Mouse (Mus musculus): ENCODE measurements at regions not wholly inside any gene's neighbourhood (a gene's known extent, or its start where the extent isn't known, plus 50 kb on each side); places are given as distances from the start of the nearest gene placed in this dataset.

DNA sequence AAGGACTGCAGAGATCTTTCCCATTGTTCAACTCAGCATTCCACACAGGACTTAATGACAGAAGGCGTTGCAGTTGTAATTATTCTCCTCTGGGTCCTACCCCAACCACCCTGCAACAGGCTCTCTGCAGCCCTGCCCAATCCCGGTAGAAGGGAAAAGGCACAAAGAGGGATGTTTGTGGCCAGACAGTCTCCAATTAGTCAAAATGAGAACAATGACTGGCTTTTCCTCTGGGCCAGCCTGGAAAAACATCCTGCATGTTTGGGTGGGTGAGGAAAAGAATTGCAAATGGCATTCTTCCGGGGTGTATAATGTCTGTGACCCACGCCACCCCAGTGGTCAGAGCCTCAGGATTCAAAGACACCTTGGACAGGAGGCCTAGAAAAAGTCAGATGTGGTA is 168.8 kb upstream of the Spag17 start:
- DNase-seq (ENCODE audit: low read depth, low spot score): no peak

DNA sequence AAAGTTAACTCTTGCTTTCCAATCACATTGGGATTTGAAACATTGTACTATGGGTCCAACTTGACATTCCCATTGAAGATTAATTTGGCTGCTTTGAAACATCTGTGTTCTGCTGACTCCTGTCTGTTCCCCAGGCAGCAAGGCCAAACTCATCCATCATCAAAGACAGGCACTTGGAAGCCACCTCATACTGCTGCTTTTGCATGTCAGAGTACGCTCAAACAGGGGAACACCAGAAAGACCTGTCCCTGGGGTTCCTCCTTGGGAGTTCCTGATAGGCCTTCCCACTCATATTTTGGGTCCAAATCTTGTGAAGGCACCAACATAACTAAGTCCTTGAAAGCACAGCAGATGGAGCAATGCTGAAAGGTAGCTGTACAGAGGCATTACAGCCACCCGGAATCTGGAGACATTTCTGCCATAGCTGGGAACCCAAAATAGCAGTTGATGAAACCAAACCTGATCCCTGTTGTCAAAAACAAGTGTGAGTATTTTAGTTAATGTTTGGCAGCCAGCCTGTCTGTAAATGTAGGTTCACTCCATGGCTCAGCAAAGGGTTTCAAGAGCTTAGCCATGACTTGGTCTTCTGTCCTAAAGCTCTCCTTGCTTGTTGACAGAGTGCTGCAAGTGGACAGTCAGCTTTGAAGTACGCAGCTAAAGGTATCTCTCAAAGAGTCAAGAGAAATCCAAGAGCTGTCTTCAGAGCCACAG is 147.0 kb upstream of the Spag17 start:
- no peak for DNase-seq (ENCODE audit: low read depth, low spot score)

DNA sequence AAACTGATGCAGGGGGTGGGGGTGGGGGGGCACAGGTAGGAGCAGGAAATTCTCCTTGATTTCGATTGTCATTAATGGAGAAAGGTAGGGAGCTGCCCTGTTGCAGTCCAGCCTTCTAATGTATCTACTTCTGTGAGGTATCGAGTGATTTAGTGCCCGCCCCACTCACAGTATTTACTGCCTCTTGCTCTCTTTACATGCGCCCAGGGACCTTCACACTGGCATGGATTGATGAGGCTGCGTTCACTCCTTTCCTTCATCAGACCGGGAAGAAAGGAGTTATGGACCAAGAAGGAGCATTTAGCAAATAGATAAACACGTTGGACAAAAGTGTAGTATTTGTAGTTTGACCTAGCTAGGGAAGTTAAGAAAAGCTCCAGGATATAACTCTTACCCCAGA is 145.6 kb upstream of the Spag17 start:
- no peak for DNase-seq (ENCODE audit: low read depth, low spot score)

DNA sequence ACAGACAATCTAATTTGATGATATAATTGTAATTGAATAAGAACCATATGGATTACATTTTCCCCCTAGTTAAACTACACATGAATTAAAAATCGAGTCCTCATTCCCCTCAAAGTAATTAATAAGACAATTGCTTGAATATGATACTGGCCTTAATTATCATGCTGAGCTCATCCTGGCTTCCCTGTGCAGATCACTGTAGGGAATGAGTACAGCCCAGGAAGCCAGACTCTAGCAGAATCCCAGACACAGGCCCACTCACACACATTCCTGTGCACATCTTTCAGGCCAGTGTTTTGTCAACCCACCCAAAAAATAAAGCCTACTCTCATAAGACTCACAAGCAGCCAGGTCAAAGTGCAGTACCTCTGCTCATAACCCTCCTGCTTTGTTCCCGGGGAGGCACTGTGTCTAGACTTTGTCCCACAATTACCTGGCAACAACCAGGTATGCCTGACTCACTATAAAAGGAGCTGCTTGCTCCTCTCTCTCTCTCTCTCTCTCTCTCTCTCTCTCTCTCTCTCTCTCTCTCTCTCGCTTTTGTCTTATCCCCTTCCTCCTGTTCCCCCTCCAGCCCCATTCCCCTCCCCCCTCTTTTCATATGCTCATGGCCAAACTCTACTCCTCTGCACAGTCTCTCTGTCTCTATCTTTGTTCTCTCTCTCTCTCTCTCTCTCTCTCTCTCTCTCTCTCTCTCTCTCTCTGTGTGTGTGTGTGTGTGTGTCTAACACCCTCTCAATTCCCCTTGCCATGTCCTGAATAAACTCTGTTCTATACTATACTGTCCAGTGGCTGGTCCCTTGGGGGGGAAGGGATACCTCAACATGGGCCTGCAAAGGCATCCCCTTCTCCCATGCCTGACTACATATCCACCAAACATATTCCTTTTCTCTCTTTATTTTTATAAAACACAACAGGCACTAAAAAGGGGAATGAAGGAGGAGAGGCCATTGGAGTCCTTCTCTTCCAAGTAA is 143.7 kb upstream of the Spag17 start:
- DNase-seq (ENCODE audit: low read depth, low spot score): no peak

DNA sequence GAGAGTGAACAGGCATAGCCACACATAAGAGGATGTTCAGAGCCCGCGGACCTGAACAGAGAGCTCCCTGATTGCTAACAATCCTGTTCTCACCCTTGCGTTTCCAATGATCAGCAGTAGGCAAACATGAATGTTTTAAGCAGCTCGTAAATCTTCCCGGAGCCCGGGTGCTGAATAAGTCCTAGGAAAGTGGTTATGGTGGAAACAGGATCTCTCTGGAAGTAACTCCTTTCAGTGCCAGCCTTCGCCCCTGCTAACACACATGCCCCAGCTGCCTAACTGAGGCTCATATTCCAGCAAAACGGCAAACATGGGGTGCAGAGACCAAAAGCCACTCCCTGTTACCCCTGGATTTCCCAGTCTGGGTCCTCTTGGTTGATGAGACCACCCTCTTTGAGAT is 135.5 kb upstream of the Spag17 start:
- DNase-seq (ENCODE audit: low read depth, low spot score): no peak

DNA sequence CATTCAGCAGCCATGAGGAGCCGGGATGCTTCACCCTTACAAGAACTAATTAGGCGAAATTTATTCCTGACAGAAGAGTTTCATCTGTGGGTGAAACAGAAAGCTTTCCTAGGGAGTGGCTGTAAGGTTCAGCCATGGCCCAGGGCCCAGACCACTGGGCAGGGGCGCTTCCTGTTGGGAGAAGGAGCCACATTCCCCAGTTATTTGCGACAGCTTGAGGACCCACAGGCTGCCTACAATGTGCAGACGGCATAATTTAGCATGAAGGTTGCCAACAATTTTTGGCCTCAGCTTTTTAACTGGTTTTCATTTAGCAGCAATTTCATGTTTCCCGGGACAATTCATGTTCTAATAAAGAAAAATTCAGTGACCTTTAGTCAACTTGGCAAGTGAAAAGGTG is 106.7 kb upstream of the Spag17 start:
- no peak for DNase-seq (ENCODE audit: low read depth, low spot score)

DNA sequence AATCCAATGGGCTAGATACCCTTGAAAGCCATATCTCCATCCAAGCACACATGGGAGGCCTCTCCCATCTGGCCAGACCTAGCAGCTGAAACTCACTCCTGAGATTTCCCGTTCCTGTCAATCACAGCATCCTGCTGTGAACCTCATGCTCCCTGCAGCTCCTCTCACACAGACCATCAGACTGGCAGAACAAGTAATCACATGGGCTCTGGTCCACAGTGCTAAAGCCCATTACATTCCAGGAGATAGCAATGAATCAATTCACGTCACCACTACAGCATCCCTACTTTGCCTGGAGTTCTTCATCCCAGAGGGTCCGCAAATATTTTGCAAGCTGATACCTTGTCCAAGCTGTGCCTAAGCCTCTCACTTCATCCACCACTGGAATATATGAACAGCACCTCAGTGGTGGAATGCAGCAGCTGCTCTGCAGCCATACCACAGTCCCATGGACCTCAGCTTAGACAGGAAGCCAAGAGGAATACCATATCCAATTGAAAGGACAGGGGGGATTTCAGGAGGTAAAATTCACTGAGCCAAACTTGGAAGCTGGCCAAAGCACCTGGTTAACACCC is 99.2 kb upstream of the Spag17 start:
- DNase-seq (ENCODE audit: low read depth, low spot score): no peak

DNA sequence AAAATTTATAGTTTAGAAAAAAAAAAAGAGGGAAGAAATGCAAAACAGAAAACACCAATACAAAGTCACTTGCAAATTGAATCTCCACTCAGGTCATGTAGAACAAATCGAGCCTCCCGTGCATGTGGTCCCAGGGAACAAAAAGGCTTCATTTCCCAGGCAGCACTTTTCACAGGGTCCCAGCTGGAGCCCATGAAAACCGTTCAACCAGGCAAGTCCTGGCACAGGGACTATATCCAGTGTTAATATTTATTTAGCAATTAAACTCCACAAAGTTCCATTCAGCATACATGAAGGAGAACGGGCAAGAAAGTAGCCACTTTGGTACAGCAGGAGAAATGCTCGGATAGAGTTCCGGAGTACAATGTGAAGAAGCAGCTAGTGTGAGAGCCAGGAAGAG is 93.9 kb upstream of the Spag17 start:
- no peak for DNase-seq (ENCODE audit: low read depth, low spot score)

DNA sequence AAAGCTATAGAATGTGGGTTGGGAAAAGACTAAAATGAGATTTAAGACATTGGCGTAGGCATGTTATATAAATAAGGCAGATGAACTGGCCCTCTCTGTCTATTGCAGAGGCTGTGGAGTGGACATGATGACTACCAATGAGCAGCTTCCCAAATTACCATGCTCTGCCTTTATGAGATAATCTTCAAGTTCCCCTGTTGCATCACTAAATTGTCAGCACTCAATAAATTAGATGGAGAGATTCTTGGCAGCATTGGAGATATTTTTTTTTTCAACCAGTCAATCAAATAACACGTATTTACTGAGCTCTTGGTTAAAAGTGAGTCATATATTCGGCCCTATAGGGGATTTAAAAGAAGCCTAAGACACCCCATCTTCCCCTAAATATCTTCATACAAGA is 91.6 kb upstream of the Spag17 start:
- DNase-seq (ENCODE audit: low read depth, low spot score): no peak

DNA sequence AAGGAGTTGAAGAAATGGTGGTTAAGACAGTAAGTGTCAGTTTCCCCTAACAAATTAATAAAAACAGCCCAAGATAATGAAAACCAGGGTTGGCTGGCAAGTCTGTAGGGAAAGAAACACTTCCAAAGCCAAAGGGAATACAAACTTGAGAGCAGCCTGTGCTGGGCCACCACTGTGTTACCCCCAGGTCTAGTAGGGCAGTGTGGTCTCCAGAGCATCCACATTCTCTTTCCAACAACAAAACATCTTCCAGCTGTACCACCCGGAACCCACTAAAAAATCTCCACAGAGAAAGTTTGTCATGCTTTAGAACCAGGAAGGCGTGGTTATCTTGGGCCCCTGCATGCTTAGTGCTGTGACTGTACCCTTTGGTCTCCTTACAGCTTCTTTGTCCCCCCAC is 89.4 kb upstream of the Spag17 start:
- no peak for DNase-seq (ENCODE audit: low read depth, low spot score)

DNA sequence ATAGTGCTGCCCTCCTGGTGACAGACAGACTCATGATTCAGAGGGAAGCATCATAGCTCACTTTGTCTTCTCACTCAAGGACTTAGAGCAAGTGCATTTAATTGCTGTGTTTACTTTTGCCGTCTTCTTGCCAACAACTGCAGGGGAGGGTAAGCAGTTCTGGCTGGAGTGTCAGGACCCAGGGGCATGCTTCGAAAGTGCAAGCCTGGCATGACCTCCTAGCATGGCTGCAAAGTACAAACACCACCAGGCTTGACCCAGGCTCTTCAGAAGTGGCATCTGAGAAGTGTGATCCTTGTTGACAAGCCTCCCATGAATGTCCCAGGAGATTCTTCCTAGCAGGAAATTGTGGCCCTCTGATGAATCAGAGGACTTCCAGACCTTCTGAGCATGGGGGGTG is 87.4 kb upstream of the Spag17 start:
- no peak for DNase-seq (ENCODE audit: low read depth, low spot score)

DNA sequence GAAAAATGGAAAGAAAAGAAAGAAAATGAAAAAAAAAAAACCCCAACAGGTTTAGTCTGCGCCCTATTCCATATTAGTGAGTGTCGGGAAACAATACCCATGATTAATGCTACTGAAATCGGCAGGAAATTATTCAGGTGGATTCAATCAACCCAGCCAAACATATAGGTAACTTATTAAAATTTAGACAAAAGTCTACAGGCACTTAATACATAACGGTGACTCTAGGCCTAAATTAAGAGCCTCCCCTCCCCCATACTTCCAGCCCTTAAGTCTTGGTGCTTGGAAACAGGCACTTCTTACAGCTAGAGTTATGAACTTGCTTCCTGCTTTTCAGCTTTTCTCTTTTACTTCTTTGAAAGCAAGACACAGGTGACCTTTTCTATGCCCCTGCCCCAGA is 74.7 kb upstream of the Spag17 start:
- DNase-seq (ENCODE audit: low read depth, low spot score): no peak

DNA sequence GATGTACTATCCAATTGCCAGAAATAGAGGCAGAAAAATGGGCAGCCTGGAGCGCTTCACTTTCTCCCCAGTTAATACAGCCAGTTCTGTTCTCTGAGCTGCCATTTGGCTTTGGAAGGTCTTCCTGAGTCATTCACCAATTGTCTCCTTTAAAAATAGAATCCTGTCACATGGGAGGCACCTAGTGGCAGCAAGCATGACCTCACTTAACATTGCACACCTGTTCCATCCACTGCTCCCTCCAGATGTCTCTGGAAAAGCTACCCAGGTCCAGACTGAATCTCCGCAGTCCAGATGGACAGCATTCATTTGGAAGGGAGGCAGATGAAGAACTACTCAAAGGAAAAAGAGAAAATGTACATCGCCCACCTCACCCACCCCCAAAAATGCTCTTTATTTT is 73.9 kb upstream of the Spag17 start:
- no peak for DNase-seq (ENCODE audit: low read depth, low spot score)

DNA sequence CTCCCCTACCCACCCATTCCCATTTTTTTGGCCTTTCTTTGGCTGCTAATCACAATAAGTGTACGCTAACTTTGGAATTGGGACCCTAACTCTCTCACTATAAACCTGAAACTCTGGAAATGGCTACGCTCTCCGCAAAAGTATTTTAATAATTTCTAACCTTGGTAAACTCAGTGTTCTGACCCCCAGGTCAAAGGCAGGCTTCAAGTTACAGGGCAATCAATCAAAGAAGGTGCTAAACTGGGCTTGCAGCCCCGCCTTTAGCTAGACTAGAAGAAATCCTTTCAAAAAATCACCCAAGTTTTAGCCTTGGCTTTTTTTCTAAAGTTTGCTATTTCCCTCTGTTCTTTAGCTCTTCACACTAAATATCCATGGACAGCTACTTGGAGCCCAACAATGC is 72.4 kb upstream of the Spag17 start:
- DNase-seq (ENCODE audit: low read depth, low spot score): no peak

DNA sequence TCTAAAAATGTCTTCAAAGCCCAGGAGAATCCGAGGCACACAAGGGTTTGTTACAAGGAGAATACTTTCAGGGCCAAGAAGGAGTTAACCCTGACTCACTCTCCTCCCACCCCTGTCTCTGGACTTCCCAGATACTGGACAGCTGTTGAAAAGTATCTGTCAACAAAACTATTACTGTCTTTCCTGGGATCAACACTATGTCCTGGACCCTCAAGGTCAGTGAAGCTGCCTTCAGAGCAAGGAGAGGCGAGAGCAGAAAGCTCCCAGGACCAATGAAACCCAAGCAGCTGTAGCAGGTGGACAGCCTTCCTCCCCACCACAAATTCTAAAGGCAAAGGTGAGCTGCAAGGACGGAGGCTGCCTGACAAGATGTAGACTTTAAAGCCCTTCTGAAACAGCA is 70.1 kb upstream of the Spag17 start:
- DNase-seq (ENCODE audit: low read depth, low spot score): no peak

DNA sequence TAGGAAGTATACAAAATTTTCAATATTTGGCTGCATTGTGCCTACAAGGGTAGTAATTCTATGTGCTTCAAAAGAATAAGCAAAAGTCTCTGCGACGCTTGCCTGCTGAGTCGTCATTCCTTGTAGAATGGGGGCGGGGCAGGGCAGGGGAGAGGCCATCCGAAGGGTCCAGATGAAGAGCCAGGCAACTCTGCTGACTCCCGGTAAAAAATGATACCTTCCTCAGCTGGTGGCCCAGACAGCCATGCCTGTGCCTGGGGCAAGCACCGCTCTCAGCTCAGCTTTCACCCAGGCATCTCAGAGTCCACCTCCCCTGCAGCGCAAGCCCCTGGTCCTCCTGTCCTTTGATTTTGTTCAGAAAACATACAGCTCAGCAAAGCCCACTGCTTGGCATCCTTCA is 67.2 kb upstream of the Spag17 start:
- no peak for DNase-seq (ENCODE audit: low read depth, low spot score)

DNA sequence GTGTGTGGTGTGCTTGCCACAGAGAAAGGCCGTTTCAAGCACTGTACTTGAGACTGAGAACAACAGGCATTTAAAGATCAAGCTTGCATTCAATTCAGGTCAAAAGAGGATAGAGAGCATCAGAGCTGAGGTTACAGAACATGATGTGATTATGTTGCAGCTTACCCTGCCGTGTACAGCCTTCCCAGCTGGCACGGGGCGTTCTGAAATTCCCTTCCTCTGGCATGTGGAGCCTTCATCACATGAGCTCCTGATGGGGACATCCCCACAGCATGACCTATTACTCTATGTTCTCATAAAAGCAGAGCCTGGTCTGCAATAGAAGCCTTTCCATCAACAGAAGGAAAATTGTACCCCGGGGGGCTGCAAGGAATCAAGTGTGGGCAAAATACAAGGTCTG is 62.5 kb upstream of the Spag17 start:
- DNase-seq (ENCODE audit: low read depth, low spot score): no peak

DNA sequence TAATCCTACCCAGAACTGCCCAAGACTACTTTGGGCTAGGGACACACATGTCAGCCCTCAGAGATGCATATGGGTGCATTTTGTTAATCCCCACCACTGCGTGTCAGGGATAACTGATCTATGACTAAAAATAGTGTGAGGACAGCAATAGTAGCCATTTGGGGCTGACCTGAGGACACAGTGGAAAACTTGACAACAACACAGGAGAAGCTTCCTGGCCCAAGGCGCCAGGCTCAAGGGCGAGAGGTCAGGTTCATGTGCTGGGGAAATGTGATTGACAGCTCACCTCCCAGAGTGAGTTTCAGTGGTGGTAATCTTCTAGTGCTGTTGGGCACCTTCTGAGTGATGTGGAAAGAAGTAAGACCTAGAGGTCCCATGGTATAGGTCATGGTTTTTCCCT is 62.0 kb upstream of the Spag17 start:
- DNase-seq (ENCODE audit: low read depth, low spot score): no peak

Data from telencephalon, adult 2 months (tissue).